Mouse (Mus musculus): ENCODE measurements around the gene Bri3bp. TPM values are rescaled to one million over a fixed set of nuclear protein-coding genes. Genes with fewer than 3 reads are reported as not detected.

Gene Bri3bp
- polyA plus RNA-seq (2012; rRNA removed): 8.9 and 11.0 TPM in 2 replicates

GRCm38 (mm10) chr5:125441234-125442114, at the start of gene Bri3bp:
Gene Bri3bp (plus strand): TSS chr5:125441568.

GRCm38 (mm10) chr5:125433793-125434337, 7.5 kb upstream of the Bri3bp start, which contains the start of gene Dhx37:
Gene Dhx37 (minus strand): TSS chr5:125434121.

GRCm38 (mm10) chr5:125475601-125476285, 34.4 kb downstream of the Bri3bp start, which contains the start of gene Aacs:
Gene Aacs (plus strand): TSS chr5:125475814.

Other genes starting within 250 kb of the Bri3bp start
- 46.3 and 55.8 TPM in 2 replicates for gene Scarb1, start 100.5 kb upstream of the Bri3bp start, polyA plus RNA-seq (2012; rRNA removed)
- gene Gm10382, start 52.2 kb upstream of the Bri3bp start, polyA plus RNA-seq (2012; rRNA removed): 0.09 and 0.33 TPM in 2 replicates
- 951 and 1,012 TPM in 2 replicates for gene Ubc, start 51.4 kb upstream of the Bri3bp start, polyA plus RNA-seq (2012; rRNA removed)
- gene Dhx37, start 7.4 kb upstream of the Bri3bp start, polyA plus RNA-seq (2012; rRNA removed): 9.4 and 10.9 TPM in 2 replicates
- 103 and 112 TPM in 2 replicates for gene Aacs, start 34.2 kb downstream of the Bri3bp start, polyA plus RNA-seq (2012; rRNA removed)
- gene Tmem132b, start 90.2 kb downstream of the Bri3bp start, polyA plus RNA-seq (2012; rRNA removed): 0.07 TPM in 2 replicates